Mouse (Mus musculus) erythroblast, embryonic 14.5 days (primary cell): ENCODE measurements around the gene Pafah1b1.

Experiments used
- GATA1 ChIP-seq: IDR thresholded peaks from 2 replicates; pipeline ENCODE4 v1.6.1; 2012; ENCODE audit warnings: low read length, inconsistent platforms, mixed read lengths
- TAL1 ChIP-seq: IDR thresholded peaks from 3 replicates; pipeline ENCODE4 v1.6.1; 2012; ENCODE audit warnings: low read length, inconsistent platforms, mixed read lengths

DNA sequence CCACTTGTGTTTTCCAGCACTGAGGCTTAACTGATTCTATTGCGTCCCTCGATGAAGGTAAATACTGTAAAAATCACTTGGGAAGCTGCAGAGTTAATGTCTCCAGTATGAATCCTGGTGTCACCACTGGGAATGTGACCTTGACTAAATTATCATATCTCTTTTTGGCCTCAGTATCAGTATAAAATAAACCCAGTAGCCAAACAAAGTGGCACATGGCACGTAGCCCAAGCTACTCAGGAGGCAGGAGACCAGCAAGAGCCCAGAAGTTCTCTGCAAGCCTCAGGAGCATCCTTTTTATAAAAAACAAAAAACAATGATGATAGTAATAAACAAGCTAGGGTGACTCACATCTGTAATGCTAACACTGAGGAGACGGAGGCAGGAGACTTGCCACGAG, 711 bp upstream of the Pafah1b1 start:
- TF ChIP-seq GATA1 = no peak
- TF ChIP-seq TAL1 = no peak
